Mouse (Mus musculus) forebrain, embryonic 10.5 days (tissue): ENCODE results near the gene Itga3. TPM values are rescaled to one million over a fixed set of nuclear protein-coding genes. Genes with fewer than 3 reads are reported as not detected.
"Not testable (repeated sequence)": the region's sequence is repeated elsewhere in the genome, so short reads cannot be mapped to it uniquely, and the experiment has no call there.

ENCODE experiments used
- DNase-seq: peaks from one replicate; pipeline ENCODE4 v3.0.0-alpha.2; 2017; ENCODE audit warnings: low spot score; ENCODE audit errors: extremely low spot score
- H3K27ac ChIP-seq: fragments of 300-500 bp; sonication (generic); 2 replicates; pipeline ENCODE4 v1.5.1; 2016; ENCODE audit warnings: mild to moderate bottlenecking
- H3K27me3 ChIP-seq: fragments of 300-500 bp; sonication (generic); 2 replicates; pipeline ENCODE4 v1.6.1; 2016; ENCODE audit warnings: mild to moderate bottlenecking; ENCODE audit not compliant: poor library complexity, severe bottlenecking
- H3K36me3 ChIP-seq: fragments of 300-500 bp; sonication (generic); replicated peaks from 2 replicates; pipeline ENCODE4 v1.6.1; 2016; ENCODE audit warnings: mild to moderate bottlenecking, moderate library complexity
- H3K4me1 ChIP-seq: fragments of 300-500 bp; sonication (generic); 2 replicates; pipeline ENCODE4 v1.6.1; 2016
- H3K4me3 ChIP-seq: fragments of 300-500 bp; sonication (generic); 2 replicates; pipeline ENCODE4 v1.5.1; 2016; ENCODE audit warnings: mild to moderate bottlenecking, moderate library complexity
- H3K9me3 ChIP-seq: fragments of 300-500 bp; sonication (generic); 2 replicates; pipeline ENCODE4 v1.6.1; 2016; ENCODE audit warnings: mild to moderate bottlenecking, moderate library complexity
- WGBS: fragments of 180-500 bp; shearing (Covaris S2); methylation state at CpG from one replicate; pipeline ENCODE4 v1.1.7; 2016; 5-methylcytosine and 5-hydroxymethylcytosine counted together
- polyA plus RNA-seq: library from polyadenylated mRNA; unstranded; fragments of >200 nt; fragmentation: Nextera tagmentation; extraction: Ambion mirVana; gene quantifications from 2 replicates; pipeline ENCODE4 v1.2.1, GENCODE M21; 2016

Itga3 gene
- polyA plus RNA-seq, 1 experiment from 2014 or later = 6.5 TPM

DNA sequence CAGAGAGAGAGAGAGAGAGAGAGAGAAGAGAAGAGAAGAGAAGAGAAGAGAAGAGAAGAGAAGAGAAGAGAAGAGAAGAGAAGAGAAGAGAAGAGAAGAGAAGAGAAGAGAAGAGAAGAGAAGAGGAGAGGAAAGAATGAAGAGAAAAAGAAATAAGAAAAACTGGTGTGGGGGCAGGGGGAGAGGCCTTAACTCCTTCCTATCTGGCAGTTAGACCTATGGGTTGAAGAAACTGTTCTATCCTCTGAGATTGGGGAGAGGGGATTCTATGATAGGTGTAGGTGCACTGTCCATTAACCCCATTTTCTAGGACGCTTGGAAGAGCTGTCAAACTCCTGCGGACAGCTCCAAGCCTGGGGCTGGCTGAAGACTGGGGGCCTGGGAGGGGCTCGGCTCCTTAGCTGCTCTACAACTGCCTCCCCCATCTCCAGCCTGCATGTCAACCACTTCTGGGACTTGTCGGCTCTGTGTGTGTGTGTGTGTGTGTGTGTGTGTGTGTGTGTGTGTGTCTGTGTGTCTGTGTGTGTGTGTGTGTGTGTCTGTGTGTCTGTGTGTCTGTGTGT, 65.7 kb downstream of the Itga3 start:
- peaks cover 34% of the 10 kb centered on the region for H3K36me3 ChIP-seq
- not testable (repeated sequence) for H3K9me3 ChIP-seq, H3K27me3 ChIP-seq, DNase-seq
- 28% methylated on average over 4 of the region's 4 CpGs for WGBS
- peak overlapping the region; percentile 96 for H3K27ac ChIP-seq
- peaks cover 73% of the 10 kb centered on the region for H3K4me1 ChIP-seq
- H3K4me3 ChIP-seq = peak overlapping the region; percentile 91

DNA sequence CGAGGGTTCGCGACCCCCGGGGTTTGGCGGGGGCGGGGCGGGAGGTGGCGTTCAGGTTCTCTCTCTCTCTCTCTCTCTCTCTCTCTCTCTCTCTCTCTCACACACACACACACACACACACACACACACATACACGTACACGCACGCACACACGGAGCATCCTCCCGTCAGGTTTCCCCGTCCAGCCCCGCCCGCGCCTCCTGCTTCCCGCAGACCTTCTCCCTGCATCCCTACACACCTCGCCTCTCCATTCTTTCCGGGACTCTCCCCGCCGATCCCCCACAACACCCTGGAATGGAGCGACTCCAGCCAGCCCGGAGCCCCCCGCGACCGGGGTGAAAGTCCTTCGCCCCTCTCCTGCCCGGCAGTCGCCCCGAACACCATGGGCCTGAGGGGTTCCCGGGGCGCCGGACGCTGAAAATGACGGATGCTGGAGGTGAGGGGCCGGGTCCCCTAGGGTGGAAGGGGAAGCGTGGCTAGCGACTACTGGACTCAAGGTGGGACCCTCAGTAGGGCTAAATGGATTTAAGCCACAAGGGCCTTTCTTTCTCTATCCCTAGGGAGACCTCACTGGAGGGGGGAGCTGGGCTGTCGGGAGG, 66.4 kb downstream of the Itga3 start:
- DNase-seq = peak; percentile 62
- no peaks in the 10 kb centered on the region for H3K9me3 ChIP-seq
- peak overlapping the region; percentile 91 for H3K4me3 ChIP-seq
- H3K36me3 ChIP-seq = peaks cover 34% of the 10 kb centered on the region
- peak overlapping the region; percentile 96 for H3K27ac ChIP-seq
- 0% methylated on average over 36 of the region's 40 CpGs for WGBS
- H3K4me1 ChIP-seq = peaks cover 76% of the 10 kb centered on the region
- H3K27me3 ChIP-seq = no peaks in the 10 kb centered on the region

DNA sequence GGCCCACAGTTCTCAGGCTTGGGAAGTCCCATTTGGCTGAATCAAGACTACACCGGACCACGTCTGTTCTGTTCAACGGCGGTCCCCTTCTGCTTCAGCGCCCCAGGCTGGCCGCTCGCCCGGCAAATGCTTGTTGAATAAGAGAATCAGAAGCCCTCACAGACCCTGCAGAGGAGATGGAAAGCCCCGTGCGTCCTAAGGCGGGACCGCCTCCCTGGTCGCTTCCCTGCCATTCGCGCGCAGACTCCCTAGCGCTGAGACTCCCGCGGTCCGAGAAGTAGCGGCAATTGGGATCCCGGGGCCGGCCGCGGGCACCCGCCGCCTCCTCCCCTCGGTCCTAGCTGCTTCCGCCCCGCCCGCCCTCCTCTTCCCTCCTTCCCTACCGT, 67.0 kb downstream of the Itga3 start, which contains the start of gene Samd14:
TSS of gene Samd14 (plus strand) at position 251 of the 386 bp plus-strand sequence.
- peak; percentile 80 for DNase-seq
- Histone ChIP-seq H3K4me3 (peak within 1 kb of the TSS; percentile 91), H3K27ac (peak within 1 kb of the TSS; percentile 96), H3K36me3 (peaks cover 34% of the 10 kb centered on the region), H3K9me3 (no peaks in the 10 kb centered on the region), H3K4me1 (peaks cover 80% of the 10 kb centered on the region), H3K27me3 (no peaks in the 10 kb centered on the region)
- WGBS = 0% methylated on average over 32 of the region's 32 CpGs

DNA sequence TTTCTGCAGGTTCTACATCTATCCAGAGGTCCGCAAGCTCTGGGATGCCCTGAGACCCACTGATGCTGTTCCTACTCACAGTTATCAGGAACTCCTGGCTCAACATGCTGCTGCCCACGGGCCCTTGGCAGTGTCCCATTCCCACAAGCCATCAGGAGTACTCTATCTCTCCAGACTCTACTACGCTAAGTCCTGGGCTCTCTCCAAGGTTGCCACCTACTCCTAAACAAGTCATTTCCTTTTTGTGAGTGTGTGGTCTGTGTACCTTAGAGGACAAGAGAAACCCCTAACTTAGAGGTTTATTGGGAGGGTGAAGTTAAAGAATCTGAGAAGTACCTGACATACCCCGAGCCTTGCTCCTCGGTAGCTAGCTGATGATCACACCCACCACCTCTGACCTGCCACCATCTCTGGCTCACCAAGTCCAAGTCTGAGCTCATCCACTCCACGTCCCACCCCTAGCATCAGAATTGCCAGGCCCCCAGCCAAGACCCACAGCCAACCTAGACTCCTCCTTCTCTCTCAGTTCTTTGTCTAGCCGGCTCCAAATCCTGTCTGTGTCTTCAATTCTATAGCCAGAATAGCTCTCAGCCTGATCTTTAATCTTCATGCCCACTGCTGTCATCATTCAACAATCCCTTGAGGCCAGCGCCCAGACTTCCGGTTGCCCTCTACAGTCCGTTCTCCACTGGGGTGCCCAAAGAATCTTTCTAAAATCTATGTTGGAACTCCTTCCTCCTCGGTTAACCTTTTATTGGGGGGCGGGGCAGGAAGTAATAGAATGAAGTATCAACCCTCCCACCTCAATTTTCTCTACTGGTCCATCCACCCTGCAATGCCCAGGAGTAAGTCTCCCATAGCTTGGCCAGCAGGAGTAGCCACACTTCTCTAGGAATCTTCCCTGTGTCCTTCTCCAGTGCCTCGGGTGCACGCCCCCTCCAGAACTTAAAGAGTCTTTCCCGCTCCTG, 67.7 kb downstream of the Itga3 start:
- peaks cover 86% of the 10 kb centered on the region for H3K4me1 ChIP-seq
- peak overlapping the region; percentile 96 for H3K27ac ChIP-seq
- 41% methylated on average over 15 of the region's 15 CpGs for WGBS
- H3K36me3 ChIP-seq = peaks cover 34% of the 10 kb centered on the region
- H3K27me3 ChIP-seq = no peaks in the 10 kb centered on the region
- peak overlapping the region; percentile 91 for H3K4me3 ChIP-seq
- H3K9me3 ChIP-seq = no peaks in the 10 kb centered on the region
- no peak for DNase-seq

DNA sequence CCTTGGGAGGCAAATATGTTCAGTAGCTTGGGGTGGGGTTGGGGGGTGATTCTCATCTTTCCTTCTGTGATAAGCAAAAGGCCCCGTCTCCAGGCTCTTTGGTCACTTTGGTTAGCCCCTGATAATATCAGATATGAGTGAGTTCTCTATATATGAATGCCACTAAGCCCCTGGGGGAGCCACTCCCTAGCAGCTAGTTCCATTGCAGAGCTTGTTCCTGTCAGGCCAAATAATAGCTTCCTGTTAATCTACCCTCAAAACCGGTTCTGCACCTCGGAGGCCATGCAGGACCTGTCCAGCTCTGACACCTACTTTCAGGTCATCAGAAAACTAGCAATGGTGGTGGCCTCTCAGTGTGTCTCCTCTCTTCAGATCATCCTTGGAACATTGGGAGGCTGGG, 69.2 kb downstream of the Itga3 start:
- Histone ChIP-seq H3K4me1 (peaks cover 79% of the 10 kb centered on the region), H3K27me3 (no peaks in the 10 kb centered on the region), H3K27ac (peak overlapping the region; percentile 86; the same call in 1 of the 2 replicates), H3K36me3 (peaks cover 36% of the 10 kb centered on the region), H3K4me3 (peak overlapping the region; percentile 57; the same call in 1 of the 2 replicates), H3K9me3 (no peaks in the 10 kb centered on the region)
- no peak for DNase-seq
- 78% methylated on average over 3 of the region's 3 CpGs for WGBS

DNA sequence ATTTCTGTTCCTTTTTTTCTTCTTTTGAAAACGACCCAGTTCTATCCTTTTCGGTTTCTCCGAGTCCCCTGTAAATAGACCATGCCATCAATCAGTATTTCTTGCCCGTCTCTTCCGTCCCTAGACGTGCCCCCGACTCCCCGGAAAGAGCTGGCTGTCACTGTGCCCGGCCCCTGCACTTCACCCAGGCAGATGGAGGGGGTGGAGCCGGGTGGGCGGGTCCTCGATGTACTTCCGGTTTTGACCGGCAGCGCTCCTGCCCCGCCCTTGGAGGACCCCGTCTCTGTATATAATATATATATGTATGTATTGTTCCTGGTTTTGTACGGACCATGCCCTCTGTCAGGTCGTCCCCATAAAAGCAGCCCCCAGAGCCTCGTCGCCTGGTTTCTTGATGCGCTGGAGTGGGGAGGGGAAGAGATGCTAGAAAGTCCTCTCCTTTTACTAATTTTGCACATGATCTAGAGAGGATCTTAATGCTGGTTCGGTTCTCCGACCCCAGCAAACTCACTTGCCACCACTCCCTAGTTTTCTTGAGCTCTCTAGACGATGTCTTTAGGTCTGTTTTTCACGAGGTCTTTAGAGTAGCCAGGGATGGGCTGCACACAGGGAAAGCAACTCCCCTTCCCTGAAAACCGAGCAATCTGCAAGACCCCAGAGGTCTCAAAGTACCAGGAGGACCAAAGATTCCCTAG, 69.9 kb downstream of the Itga3 start:
- peak; percentile 83 for DNase-seq
- H3K4me1 ChIP-seq = peaks cover 71% of the 10 kb centered on the region

DNA sequence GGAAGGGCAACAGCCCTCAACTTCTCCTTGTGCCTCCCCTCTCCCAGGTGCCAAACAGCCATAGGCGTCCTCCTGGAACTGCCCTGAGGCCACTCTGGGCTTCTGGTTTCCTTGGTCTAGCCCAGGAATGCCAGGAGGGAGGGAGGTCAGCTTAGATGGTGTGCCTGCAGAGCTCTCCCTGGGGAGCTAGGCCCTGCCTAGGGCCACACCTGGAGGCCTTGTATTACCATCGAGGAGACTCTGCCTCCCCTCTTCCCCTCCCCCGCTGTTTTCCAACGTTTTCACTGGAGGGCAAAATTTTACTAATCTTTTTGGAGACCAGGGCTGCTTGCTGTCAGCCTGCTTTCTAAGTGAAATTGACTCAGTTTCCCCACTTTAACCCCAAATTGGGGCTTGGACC, 70.6 kb downstream of the Itga3 start:
- Histone ChIP-seq H3K36me3 (peaks cover 49% of the 10 kb centered on the region), H3K4me1 (peaks cover 71% of the 10 kb centered on the region), H3K27me3 (no peaks in the 10 kb centered on the region), H3K4me3 (peak overlapping the region; percentile 57), H3K27ac (peak overlapping the region; percentile 86), H3K9me3 (no peaks in the 10 kb centered on the region)
- DNase-seq = no peak
- 35% methylated on average over 4 of the region's 4 CpGs for WGBS

More for the DNA sequence above, 69.9 kb downstream of the Itga3 start:
- no peaks in the 10 kb centered on the region for H3K27me3 ChIP-seq
- H3K4me3 ChIP-seq = peak overlapping the region; percentile 57
- peak overlapping the region; percentile 86 for H3K27ac ChIP-seq
- H3K9me3 ChIP-seq = no peaks in the 10 kb centered on the region
- 2% methylated on average over 27 of the region's 27 CpGs for WGBS
- peaks cover 43% of the 10 kb centered on the region for H3K36me3 ChIP-seq

DNA sequence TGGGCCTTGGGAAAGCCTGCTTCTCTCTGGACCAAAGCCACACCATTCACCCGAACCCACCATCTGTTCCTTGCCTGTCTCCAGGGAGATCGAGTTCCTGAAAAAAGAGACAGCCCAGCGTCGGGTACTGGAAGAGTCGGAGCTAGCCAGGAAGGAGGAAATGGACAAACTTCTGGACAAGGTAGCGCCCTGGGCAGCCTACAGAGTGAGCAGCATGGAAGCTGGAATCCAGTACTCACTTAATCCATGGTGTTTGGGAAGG, 71.7 kb downstream of the Itga3 start:
- whole genome bisulfite sequencing = 82% methylated on average over 6 of the region's 6 CpGs

DNA sequence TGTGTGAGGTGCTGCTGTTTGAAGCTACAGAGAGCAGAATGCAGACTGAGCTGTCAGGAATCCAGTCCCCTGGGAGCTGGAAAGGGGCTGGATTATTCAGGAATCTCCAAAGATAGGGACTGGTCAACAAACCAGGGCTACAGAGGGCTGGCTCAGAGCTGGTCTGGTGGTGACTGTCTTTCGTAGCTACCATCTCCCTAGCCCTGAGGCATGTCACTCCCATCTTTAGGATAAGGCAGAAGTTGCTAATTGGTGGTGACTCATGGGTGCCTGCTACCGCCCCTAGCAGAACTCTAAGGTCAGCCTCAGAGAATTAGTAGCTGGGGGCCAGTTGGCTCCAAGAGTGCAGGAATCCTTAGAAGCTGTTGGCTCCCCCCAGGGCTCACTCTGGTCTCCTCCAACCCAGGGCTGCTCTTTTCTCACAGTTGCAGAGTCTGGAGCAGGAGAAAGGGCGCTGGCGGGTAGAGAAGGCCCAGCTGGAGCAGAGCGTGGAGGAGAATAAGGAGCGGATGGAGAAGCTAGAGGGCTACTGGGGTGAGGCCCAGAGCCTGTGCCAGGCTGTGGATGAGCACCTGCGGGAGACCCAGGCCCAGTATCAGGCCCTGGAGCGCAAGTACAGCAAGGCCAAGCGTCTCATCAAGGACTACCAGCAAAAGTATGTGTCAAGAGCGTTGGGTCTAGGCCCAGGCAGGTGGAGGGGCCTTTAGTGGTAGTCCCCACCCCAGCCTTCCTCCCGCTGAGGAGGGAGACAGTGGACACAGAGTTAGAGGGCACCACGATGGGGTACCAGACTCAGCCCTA, 72.3 kb downstream of the Itga3 start:
- Histone ChIP-seq H3K4me3 (no peak overlapping the region), H3K36me3 (peaks cover 66% of the 10 kb centered on the region), H3K27me3 (no peaks in the 10 kb centered on the region), H3K4me1 (peaks cover 69% of the 10 kb centered on the region), H3K27ac (peak overlapping the region; percentile 48; the same call in 1 of the 2 replicates), H3K9me3 (no peaks in the 10 kb centered on the region)
- no peak for DNase-seq
- WGBS = 83% methylated on average over 12 of the region's 12 CpGs

More for the DNA sequence above, 71.7 kb downstream of the Itga3 start:
- H3K4me1 ChIP-seq = peaks cover 74% of the 10 kb centered on the region
- no peaks in the 10 kb centered on the region for H3K9me3 ChIP-seq
- H3K4me3 ChIP-seq = no peak overlapping the region
- peak overlapping the region; percentile 86; the same call in 1 of the 2 replicates for H3K27ac ChIP-seq
- no peak for DNase-seq
- peaks cover 60% of the 10 kb centered on the region for H3K36me3 ChIP-seq
- no peaks in the 10 kb centered on the region for H3K27me3 ChIP-seq

DNA sequence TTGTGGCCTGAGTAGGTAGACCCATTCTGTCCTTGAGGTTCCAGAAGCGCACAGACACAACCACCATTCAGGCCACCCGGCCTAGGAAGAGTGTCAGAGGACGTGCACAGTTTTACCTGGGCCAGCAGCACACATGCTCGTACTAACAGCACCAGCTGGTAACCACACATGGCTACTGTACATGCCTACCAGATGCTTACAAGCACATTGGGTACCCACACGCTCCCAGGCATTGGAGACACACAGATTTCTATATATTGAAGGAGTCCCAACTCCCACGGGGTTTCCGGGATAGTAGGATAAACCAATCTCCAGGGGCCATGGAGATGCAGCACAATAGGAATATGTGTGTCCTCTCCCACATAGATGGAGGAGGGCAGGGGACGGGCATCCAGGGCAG, 73.9 kb downstream of the Itga3 start:
- 94% methylated on average over 8 of the region's 8 CpGs for WGBS
- Histone ChIP-seq H3K4me3 (no peak overlapping the region), H3K36me3 (peaks cover 82% of the 10 kb centered on the region), H3K4me1 (peaks cover 59% of the 10 kb centered on the region), H3K9me3 (no peaks in the 10 kb centered on the region), H3K27ac (no peak overlapping the region), H3K27me3 (no peaks in the 10 kb centered on the region)
- DNase-seq = no peak

DNA sequence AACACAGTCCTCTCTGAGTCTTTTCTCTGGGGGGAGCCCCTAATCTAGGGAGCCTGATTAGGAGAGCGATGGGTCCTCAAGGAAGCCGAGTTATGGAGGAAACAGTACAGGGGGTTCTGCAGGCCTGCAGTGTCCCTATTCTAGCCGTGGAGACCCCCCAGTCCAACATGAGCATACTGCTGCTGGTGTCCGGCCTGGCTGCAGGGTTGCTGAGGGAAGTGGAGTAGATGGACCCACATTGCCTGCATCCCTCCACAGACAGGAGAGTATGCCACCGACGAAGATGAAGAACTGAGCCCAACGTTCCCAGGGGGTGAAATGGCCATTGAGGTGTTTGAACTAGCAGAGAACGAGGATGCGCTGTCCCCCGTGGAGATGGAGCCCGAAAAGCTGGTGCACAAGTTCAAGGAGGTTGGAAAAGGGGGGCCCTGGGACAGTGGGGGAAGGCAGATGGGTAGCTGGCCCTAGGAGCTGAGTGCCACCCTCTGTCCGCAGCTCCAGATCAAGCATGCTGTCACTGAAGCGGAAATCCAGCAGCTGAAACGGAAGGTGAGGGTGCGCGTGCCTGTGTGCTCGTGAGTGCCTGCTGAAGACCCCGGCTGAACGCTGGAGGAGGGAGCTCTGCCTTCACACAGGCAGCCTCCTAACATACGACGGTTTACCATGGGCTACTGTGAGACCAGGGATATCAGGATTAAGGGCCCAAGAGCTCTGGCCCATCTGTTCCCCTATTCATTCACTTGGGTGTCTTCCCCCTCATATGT, 74.8 kb downstream of the Itga3 start:
- no peak for DNase-seq
- Histone ChIP-seq H3K4me1 (peaks cover 53% of the 10 kb centered on the region), H3K9me3 (no peaks in the 10 kb centered on the region), H3K27ac (no peak overlapping the region), H3K4me3 (no peak overlapping the region), H3K27me3 (no peaks in the 10 kb centered on the region), H3K36me3 (peaks cover 91% of the 10 kb centered on the region)
- WGBS = 88% methylated on average over 21 of the region's 21 CpGs
